Mouse (Mus musculus) frontal cortex, postnatal 10 days (tissue): ENCODE results near the gene Tnfaip3.

Source experiments
- DNase-seq, 2 experiments: peaks; one replicate each; pipeline ENCODE4 v3.0.0; 2022; ENCODE audit warnings: low spot score in 2 of 2, mixed read lengths in 1 of 2

Tnfaip3 gene

DNA sequence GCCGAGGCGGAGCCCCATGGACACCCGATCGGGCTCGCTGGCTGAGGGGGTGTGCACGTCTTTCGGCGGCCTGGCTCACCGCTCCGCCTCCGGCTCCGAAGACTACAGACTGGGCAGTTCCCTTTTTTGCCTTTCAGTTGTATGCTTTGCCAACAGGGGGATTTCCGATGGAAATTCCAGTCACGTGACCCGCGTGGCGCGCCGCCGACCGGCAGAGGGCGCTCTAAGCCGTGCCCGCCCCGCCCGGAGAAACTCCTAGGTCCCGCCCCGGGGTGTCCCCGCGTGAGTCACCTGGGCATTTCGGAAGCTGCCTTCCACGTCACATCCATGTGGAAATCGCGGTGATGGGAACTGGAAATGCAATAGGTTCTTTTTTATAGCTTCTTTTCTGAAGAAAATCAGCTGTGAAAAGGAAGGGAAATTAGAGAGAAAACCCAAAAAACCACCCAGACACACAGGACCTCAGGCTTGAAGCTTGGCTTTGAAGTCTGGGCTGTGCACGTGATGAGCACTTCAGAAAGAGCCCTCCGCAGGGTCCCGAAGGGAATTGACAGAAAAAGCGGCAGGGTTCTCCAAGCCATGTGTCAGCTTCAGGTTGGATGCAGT is at the start of gene Tnfaip3:
Gene Tnfaip3 (minus strand): TSS at position 401 of the 606 bp plus-strand sequence.
- DNase-seq: peak; percentile 86 to 95

GRCm38 (mm10) chr10:19064651-19065601 is 49.5 kb upstream of the Tnfaip3 start:
- DNase-seq: no peak

DNA sequence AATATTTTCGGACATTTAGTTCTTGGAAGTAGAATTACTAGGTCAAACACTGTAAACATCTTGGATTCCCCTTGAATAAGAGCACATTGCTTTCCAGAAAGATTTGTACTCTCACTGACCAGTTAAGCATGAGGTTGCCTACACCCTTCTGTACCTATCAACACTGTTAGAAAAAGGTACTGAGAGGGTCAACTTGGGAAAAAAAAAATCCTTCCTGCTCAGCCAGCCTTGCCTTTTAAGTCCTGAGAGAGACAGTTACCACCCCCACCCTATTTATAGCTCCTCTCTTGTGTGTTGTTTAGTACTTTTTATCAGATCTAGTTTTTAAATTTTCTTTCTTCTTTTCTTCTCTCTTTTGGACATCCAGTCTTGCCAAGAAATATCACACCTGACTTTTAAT is 48.2 kb upstream of the Tnfaip3 start:
- no peak for DNase-seq

DNA sequence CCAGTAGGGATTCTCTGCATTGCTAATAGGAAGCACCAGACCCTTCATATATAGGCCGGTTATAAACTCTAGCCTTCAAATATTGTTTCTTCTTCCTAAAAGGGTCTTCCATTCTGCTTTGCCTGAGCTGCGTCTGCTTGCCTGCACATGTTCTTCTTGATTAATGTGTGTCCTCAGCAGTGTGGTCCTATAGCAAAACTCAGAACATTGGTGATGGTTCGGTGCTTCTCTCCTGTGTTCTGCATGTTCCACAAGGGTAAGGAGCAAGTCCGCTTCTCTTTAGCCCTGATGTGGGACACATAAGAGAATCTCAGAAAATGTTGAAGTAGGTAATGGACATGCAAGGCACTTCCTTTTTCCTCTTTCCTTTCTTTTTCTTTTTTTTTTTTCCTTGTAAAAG is 47.8 kb upstream of the Tnfaip3 start:
- no peak for DNase-seq

- DNase-seq: peak in 1 of 2 experiments; percentile 10
These were observed 46.8 kb upstream of the Tnfaip3 start for GRCm38 (mm10) chr10:19062098-19062905.

- DNase-seq: no peak
These were observed 45.7 kb upstream of the Tnfaip3 start for GRCm38 (mm10) chr10:19061201-19061600.

DNA sequence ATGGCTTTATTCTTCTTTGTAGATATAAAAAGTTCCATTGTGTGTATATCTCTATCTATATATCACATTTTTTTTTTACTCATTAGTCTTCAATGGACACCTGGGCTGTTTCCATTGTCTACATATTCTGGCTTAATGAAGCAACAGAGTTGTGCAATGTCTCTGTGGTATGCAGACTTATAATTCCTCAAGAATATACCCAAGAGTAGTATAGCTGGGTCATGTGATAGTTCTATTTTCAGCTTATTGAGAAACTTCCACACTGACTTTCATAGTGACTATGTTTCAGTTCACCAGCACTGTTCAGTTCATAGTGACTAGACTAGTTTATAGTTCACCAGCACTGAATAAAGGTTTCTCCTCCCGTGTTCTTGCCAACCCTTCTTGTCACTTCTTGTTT is 38.1 kb upstream of the Tnfaip3 start:
- DNase-seq: no peak

DNA sequence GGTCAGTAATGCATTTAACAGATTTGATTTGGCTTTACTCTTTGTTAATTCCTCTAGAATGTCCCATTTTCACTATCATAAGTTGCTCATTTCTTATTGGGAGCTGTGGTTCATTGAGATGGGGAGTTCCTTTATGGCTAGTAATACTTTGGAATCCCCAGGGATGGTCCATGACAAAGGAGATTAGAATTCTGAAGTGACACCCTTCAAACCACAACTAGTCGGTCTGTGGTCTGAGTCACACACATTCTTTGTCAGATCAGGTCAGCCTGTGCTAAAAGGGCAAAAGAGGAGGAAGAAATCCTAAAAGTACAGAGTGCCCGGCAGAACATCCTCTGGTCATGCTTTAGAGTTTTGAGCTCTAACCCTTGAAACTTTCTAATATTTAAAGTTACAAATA is 30.5 kb upstream of the Tnfaip3 start:
- DNase-seq: no peak

GRCm38 (mm10) chr10:19044765-19045516 is 29.5 kb upstream of the Tnfaip3 start:
- DNase-seq: no peak

- no peak for DNase-seq
These were observed 28.2 kb upstream of the Tnfaip3 start for GRCm38 (mm10) chr10:19043529-19044262.

- no peak for DNase-seq
These were observed 24.7 kb upstream of the Tnfaip3 start for GRCm38 (mm10) chr10:19040147-19040546.

GRCm38 (mm10) chr10:19034764-19035163 is 19.3 kb upstream of the Tnfaip3 start:
- DNase-seq: no peak

DNA sequence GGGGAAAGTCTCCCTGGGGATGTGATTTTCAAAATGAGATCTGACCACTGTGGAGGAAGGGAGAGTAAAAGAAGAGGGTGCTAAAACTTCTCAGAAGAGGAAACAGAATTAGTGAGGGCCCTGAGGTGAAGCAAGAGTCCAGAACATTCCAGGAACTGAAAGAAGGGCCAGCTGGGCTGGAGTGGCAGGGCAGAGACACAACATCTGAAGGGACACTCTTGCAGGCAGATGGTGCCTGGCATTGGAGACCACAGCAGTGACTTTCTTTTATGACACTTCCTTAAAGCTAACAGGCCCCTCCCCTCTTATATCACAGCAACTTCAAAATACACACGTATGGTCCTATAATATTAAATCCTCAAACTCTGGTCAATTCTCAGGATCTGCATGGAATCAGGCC is 18.2 kb upstream of the Tnfaip3 start:
- no peak for DNase-seq

GRCm38 (mm10) chr10:19031875-19032274 is 16.4 kb upstream of the Tnfaip3 start:
- no peak for DNase-seq

GRCm38 (mm10) chr10:19030628-19031027 is 15.2 kb upstream of the Tnfaip3 start:
- DNase-seq: no peak

DNA sequence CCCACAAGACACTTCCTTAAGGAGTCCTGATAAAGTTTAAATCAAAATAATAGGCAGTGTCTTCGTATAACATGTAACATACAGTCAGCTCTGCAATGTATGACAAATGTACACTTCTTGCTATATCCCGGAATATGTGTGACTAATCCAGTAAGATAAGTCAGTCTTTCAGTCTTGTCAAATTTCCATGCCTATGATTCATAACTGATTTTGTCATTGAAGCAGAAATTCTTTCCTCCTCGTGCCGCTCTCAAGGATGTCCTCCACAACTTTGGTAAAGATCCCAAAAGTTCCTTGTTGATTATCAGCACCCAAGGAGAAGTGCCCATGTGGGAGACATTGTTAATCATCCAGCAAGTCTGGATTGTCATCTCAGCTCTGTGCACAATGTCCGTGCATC is 11.3 kb upstream of the Tnfaip3 start:
- DNase-seq: no peak

DNA sequence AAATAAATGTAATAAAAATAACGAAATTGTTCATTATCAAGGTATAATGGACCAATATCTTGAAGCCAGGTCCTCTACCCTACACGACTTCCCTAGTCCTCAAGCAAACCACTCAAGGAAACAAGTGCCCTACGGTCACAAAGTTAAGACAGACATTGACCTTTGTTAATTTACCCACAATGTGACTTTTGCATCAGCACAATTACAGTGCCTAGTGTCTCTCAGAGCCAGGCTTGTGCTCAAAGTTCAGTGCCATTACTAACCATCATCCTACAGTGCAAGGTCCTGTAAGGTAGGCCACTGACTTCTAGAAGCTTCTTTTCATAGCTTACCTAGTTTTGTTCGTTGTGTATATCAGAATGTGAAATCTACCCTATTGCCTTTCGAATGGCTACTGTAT is 8.9 kb upstream of the Tnfaip3 start:
- DNase-seq: no peak

GRCm38 (mm10) chr10:19023622-19024326 is 8.3 kb upstream of the Tnfaip3 start:
- no peak for DNase-seq

DNA sequence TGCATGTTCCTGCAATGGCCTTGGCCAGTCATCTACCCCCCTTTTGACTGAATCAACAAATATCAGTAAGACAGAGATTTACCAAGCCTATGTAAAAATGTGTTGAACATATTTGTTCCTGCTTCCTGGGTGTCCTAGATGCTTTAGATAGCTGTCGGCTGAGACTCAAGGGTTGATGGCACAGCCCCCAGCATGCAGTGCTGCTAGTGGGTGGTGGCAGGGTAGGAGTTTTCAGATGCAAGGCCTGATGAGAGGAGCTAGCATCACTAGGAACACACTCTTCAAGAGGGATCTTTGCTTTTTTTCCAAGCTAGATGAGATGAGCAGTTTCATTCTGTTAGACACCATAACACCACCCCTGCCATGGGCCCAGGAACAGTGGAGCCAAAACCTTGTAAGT is 6.8 kb upstream of the Tnfaip3 start:
- no peak for DNase-seq

GRCm38 (mm10) chr10:19016823-19017471 is 1.5 kb upstream of the Tnfaip3 start:
- no peak for DNase-seq
